Mouse (Mus musculus): ENCODE data around the gene Adam23. TPM values are rescaled to one million over a fixed set of nuclear protein-coding genes. Genes with fewer than 3 reads are reported as not detected.

Adam23 gene
- polyA plus RNA-seq (2014; fragmentation: Nextera tagmentation; extraction: Ambion mirVana) = 2.9 and 3.0 TPM in 2 replicates

GRCm38 (mm10) chr1:63445656-63446046 lies at the start of gene Adam23:
Gene Adam23, plus strand, starts transcription at chr1:63445891.
- H3K4me3 ChIP-seq (ENCODE audit: low read depth, low read length) = peak within 1 kb of the TSS; percentile 53
- WGBS = under 1% methylated on average over 40 of the region's 41 CpGs
- H3K4me1 ChIP-seq (replicated peaks; ENCODE audit: control insufficient read depth, insufficient read depth, low read length) = peaks cover 5% of the 10 kb centered on the region; the same call in 1 of the 2 replicates
- H3K9me3 ChIP-seq (ENCODE audit: control insufficient read depth, low read length) = no peaks in the 10 kb centered on the region
- H3K9ac ChIP-seq (ENCODE audit: low read length) = peak within 1 kb of the TSS; percentile 53
- peak; percentile 65 for DNase-seq (ENCODE audit: low spot score)
- H3K27me3 ChIP-seq (replicated peaks; ENCODE audit: control insufficient read depth, insufficient read depth, low read length) = peaks cover 22% of the 10 kb centered on the region
- H3K4me2 ChIP-seq (ENCODE audit: low read length) = peak within 1 kb of the TSS; percentile 97
- H3K27ac ChIP-seq (ENCODE audit: low read depth) = no peak within 1 kb of the TSS
- H3K36me3 ChIP-seq (ENCODE audit: control insufficient read depth, insufficient read depth, low read length) = no peaks in the 10 kb centered on the region
- ATAC-seq (replicated peaks; ENCODE audit: low FRiP score, low TSS enrichment, low read depth) = peak; percentile 58; the same call in 1 of the 2 replicates

GRCm38 (mm10) chr1:63401130-63401529 lies 44.6 kb upstream of the Adam23 start:
- Histone ChIP-seq H3K4me1 (replicated peaks; ENCODE audit: control insufficient read depth, insufficient read depth, low read length) (no peaks in the 10 kb centered on the region), H3K9ac (ENCODE audit: low read length) (no peak overlapping the region), H3K27ac (ENCODE audit: low read depth) (no peak overlapping the region), H3K4me3 (ENCODE audit: low read depth, low read length) (no peak overlapping the region), H3K9me3 (ENCODE audit: control insufficient read depth, low read length) (no peaks in the 10 kb centered on the region), H3K27me3 (replicated peaks; ENCODE audit: control insufficient read depth, insufficient read depth, low read length) (no peaks in the 10 kb centered on the region), H3K4me2 (ENCODE audit: low read length) (no peak overlapping the region), H3K36me3 (ENCODE audit: control insufficient read depth, insufficient read depth, low read length) (no peaks in the 10 kb centered on the region)
- no peak for DNase-seq (ENCODE audit: low spot score)
- no peak for ATAC-seq (replicated peaks; ENCODE audit: low FRiP score, low TSS enrichment, low read depth)
- 82% methylated on average over 5 of the region's 5 CpGs for WGBS

- Histone ChIP-seq H3K27ac (ENCODE audit: low read depth) (no peak overlapping the region), H3K4me2 (ENCODE audit: low read length) (no peak overlapping the region), H3K9ac (ENCODE audit: low read length) (no peak overlapping the region), H3K36me3 (ENCODE audit: control insufficient read depth, insufficient read depth, low read length) (no peaks in the 10 kb centered on the region), H3K9me3 (ENCODE audit: control insufficient read depth, low read length) (no peaks in the 10 kb centered on the region), H3K27me3 (replicated peaks; ENCODE audit: control insufficient read depth, insufficient read depth, low read length) (no peaks in the 10 kb centered on the region), H3K4me3 (ENCODE audit: low read depth, low read length) (no peak overlapping the region), H3K4me1 (replicated peaks; ENCODE audit: control insufficient read depth, insufficient read depth, low read length) (no peaks in the 10 kb centered on the region)
- 51% methylated on average over 4 of the region's 4 CpGs for WGBS
- DNase-seq (ENCODE audit: low spot score) = no peak
- ATAC-seq (replicated peaks; ENCODE audit: low FRiP score, low TSS enrichment, low read depth) = no peak
Observed at GRCm38 (mm10) chr1:63403601-63404000, 42.1 kb upstream of the Adam23 start.

- H3K4me1 ChIP-seq (replicated peaks; ENCODE audit: control insufficient read depth, insufficient read depth, low read length) = no peaks in the 10 kb centered on the region
- DNase-seq (ENCODE audit: low spot score) (no peak), ATAC-seq (replicated peaks; ENCODE audit: low FRiP score, low TSS enrichment, low read depth) (no peak)
- WGBS = 79% methylated on average over 6 of the region's 6 CpGs
- no peak overlapping the region for H3K9ac ChIP-seq (ENCODE audit: low read length)
- no peak overlapping the region for H3K4me2 ChIP-seq (ENCODE audit: low read length)
- H3K36me3 ChIP-seq (ENCODE audit: control insufficient read depth, insufficient read depth, low read length) = no peaks in the 10 kb centered on the region
- no peaks in the 10 kb centered on the region for H3K27me3 ChIP-seq (replicated peaks; ENCODE audit: control insufficient read depth, insufficient read depth, low read length)
- H3K27ac ChIP-seq (ENCODE audit: low read depth) = no peak overlapping the region
- no peaks in the 10 kb centered on the region for H3K9me3 ChIP-seq (ENCODE audit: control insufficient read depth, low read length)
- H3K4me3 ChIP-seq (ENCODE audit: low read depth, low read length) = no peak overlapping the region
Observed at GRCm38 (mm10) chr1:63408344-63408743, 37.3 kb upstream of the Adam23 start.

GRCm38 (mm10) chr1:63418491-63418890 lies 27.2 kb upstream of the Adam23 start:
- Histone ChIP-seq H3K9ac (ENCODE audit: low read length) (no peak overlapping the region), H3K27me3 (replicated peaks; ENCODE audit: control insufficient read depth, insufficient read depth, low read length) (no peaks in the 10 kb centered on the region), H3K4me3 (ENCODE audit: low read depth, low read length) (no peak overlapping the region), H3K4me2 (ENCODE audit: low read length) (no peak overlapping the region), H3K36me3 (ENCODE audit: control insufficient read depth, insufficient read depth, low read length) (no peaks in the 10 kb centered on the region), H3K4me1 (replicated peaks; ENCODE audit: control insufficient read depth, insufficient read depth, low read length) (no peaks in the 10 kb centered on the region), H3K9me3 (ENCODE audit: control insufficient read depth, low read length) (no peaks in the 10 kb centered on the region), H3K27ac (ENCODE audit: low read depth) (no peak overlapping the region)
- ATAC-seq (replicated peaks; ENCODE audit: low FRiP score, low TSS enrichment, low read depth) = no peak
- 44% methylated on average over 8 of the region's 8 CpGs for WGBS
- no peak for DNase-seq (ENCODE audit: low spot score)

- no peak for DNase-seq (ENCODE audit: low spot score)
- no peak overlapping the region for H3K4me3 ChIP-seq (ENCODE audit: low read depth, low read length)
- H3K27me3 ChIP-seq (replicated peaks; ENCODE audit: control insufficient read depth, insufficient read depth, low read length) = no peaks in the 10 kb centered on the region
- no peaks in the 10 kb centered on the region for H3K36me3 ChIP-seq (ENCODE audit: control insufficient read depth, insufficient read depth, low read length)
- WGBS = 77% methylated on average over 6 of the region's 6 CpGs
- H3K9me3 ChIP-seq (ENCODE audit: control insufficient read depth, low read length) = no peaks in the 10 kb centered on the region
- no peak overlapping the region for H3K27ac ChIP-seq (ENCODE audit: low read depth)
- H3K9ac ChIP-seq (ENCODE audit: low read length) = no peak overlapping the region
- no peak overlapping the region for H3K4me2 ChIP-seq (ENCODE audit: low read length)
- no peaks in the 10 kb centered on the region for H3K4me1 ChIP-seq (replicated peaks; ENCODE audit: control insufficient read depth, insufficient read depth, low read length)
- ATAC-seq (replicated peaks; ENCODE audit: low FRiP score, low TSS enrichment, low read depth) = no peak
Observed at GRCm38 (mm10) chr1:63430668-63431067, 15.0 kb upstream of the Adam23 start.

GRCm38 (mm10) chr1:63431166-63431565 lies 14.5 kb upstream of the Adam23 start:
- Histone ChIP-seq H3K4me3 (ENCODE audit: low read depth, low read length) (no peak overlapping the region), H3K36me3 (ENCODE audit: control insufficient read depth, insufficient read depth, low read length) (no peaks in the 10 kb centered on the region), H3K4me2 (ENCODE audit: low read length) (no peak overlapping the region), H3K4me1 (replicated peaks; ENCODE audit: control insufficient read depth, insufficient read depth, low read length) (no peaks in the 10 kb centered on the region), H3K27ac (ENCODE audit: low read depth) (no peak overlapping the region), H3K27me3 (replicated peaks; ENCODE audit: control insufficient read depth, insufficient read depth, low read length) (no peaks in the 10 kb centered on the region), H3K9me3 (ENCODE audit: control insufficient read depth, low read length) (no peaks in the 10 kb centered on the region), H3K9ac (ENCODE audit: low read length) (no peak overlapping the region)
- ATAC-seq (replicated peaks; ENCODE audit: low FRiP score, low TSS enrichment, low read depth) (no peak), DNase-seq (ENCODE audit: low spot score) (no peak)
- 89% methylated on average over 8 of the region's 8 CpGs for WGBS

GRCm38 (mm10) chr1:63431842-63432241 lies 13.8 kb upstream of the Adam23 start:
- Histone ChIP-seq H3K9me3 (ENCODE audit: control insufficient read depth, low read length) (no peaks in the 10 kb centered on the region), H3K36me3 (ENCODE audit: control insufficient read depth, insufficient read depth, low read length) (no peaks in the 10 kb centered on the region), H3K27me3 (replicated peaks; ENCODE audit: control insufficient read depth, insufficient read depth, low read length) (no peaks in the 10 kb centered on the region), H3K27ac (ENCODE audit: low read depth) (no peak overlapping the region), H3K4me2 (ENCODE audit: low read length) (no peak overlapping the region), H3K9ac (ENCODE audit: low read length) (no peak overlapping the region), H3K4me3 (ENCODE audit: low read depth, low read length) (no peak overlapping the region), H3K4me1 (replicated peaks; ENCODE audit: control insufficient read depth, insufficient read depth, low read length) (no peaks in the 10 kb centered on the region)
- no peak for ATAC-seq (replicated peaks; ENCODE audit: low FRiP score, low TSS enrichment, low read depth)
- DNase-seq (ENCODE audit: low spot score) = no peak
- WGBS = 43% methylated on average over 3 of the region's 3 CpGs

GRCm38 (mm10) chr1:63434052-63434451 lies 11.6 kb upstream of the Adam23 start:
- H3K4me1 ChIP-seq (replicated peaks; ENCODE audit: control insufficient read depth, insufficient read depth, low read length) = no peaks in the 10 kb centered on the region
- no peak overlapping the region for H3K27ac ChIP-seq (ENCODE audit: low read depth)
- no peak overlapping the region for H3K9ac ChIP-seq (ENCODE audit: low read length)
- no peaks in the 10 kb centered on the region for H3K9me3 ChIP-seq (ENCODE audit: control insufficient read depth, low read length)
- ATAC-seq (replicated peaks; ENCODE audit: low FRiP score, low TSS enrichment, low read depth) (no peak), DNase-seq (ENCODE audit: low spot score) (no peak)
- no peak overlapping the region for H3K4me2 ChIP-seq (ENCODE audit: low read length)
- H3K4me3 ChIP-seq (ENCODE audit: low read depth, low read length) = no peak overlapping the region
- H3K36me3 ChIP-seq (ENCODE audit: control insufficient read depth, insufficient read depth, low read length) = no peaks in the 10 kb centered on the region
- H3K27me3 ChIP-seq (replicated peaks; ENCODE audit: control insufficient read depth, insufficient read depth, low read length) = no peaks in the 10 kb centered on the region
- WGBS = 42% methylated on average over 7 of the region's 7 CpGs
